Mouse (Mus musculus): Measurements from ENCODE around the gene Gm4969.
A peak's percentile ranks its signal among the peaks of the same experiment; 100 is the strongest.

Gm4969 gene

GRCm38 (mm10) chr7:19094471-19094825 is 23.7 kb downstream of the Gm4969 start, which contains the start of gene Six5:
TSS of gene Six5 (plus strand) at chr7:19094594.
- peak; percentile 31 to 61 for DNase-seq (ENCODE audit: low spot score in 2 of 2)

GRCm38 (mm10) chr7:19093537-19094385 is 24.4 kb downstream of the Gm4969 start:
- DNase-seq (ENCODE audit: low spot score in 2 of 2): peak; percentile 69 to 87

GRCm38 (mm10) chr7:19093174-19093521 is 25.0 kb downstream of the Gm4969 start:
- peak; percentile 88 to 91 for DNase-seq (ENCODE audit: low spot score in 2 of 2)

- DNase-seq (ENCODE audit: low spot score in 2 of 2): peak; percentile 38 to 49
Measured at GRCm38 (mm10) chr7:19092381-19093173, 25.6 kb downstream of the Gm4969 start.

- DNase-seq (ENCODE audit: low spot score in 2 of 2): no peak
Measured at GRCm38 (mm10) chr7:19091913-19092312, 26.3 kb downstream of the Gm4969 start.

- peak; percentile 67 to 85 for DNase-seq (ENCODE audit: low spot score in 2 of 2)
Measured at GRCm38 (mm10) chr7:19088813-19089212, 29.4 kb downstream of the Gm4969 start.

GRCm38 (mm10) chr7:19086760-19087159 is 31.4 kb downstream of the Gm4969 start:
- peak in 1 of 2 experiments; percentile 21 for DNase-seq (ENCODE audit: low spot score in 2 of 2)

- DNase-seq (ENCODE audit: low spot score in 2 of 2): peak; percentile 51 to 88
Measured at GRCm38 (mm10) chr7:19086042-19086441, 32.1 kb downstream of the Gm4969 start.

- peak; percentile 14 to 24 for DNase-seq (ENCODE audit: low spot score in 2 of 2)
Measured at GRCm38 (mm10) chr7:19085495-19085894, 32.7 kb downstream of the Gm4969 start.

- no peak for DNase-seq (ENCODE audit: low spot score in 2 of 2)
Measured at GRCm38 (mm10) chr7:19084921-19085473, 33.2 kb downstream of the Gm4969 start.

GRCm38 (mm10) chr7:19084277-19084771 is 33.8 kb downstream of the Gm4969 start:
- peak; percentile 39 to 69 for DNase-seq (ENCODE audit: low spot score in 2 of 2)

- DNase-seq (ENCODE audit: low spot score in 2 of 2): peak in 1 of 2 experiments; percentile 22
Measured at GRCm38 (mm10) chr7:19083701-19084100, 34.5 kb downstream of the Gm4969 start, which contains the start of gene Dmpk. TSS of gene Dmpk (plus strand) at chr7:19083849.

GRCm38 (mm10) chr7:19083096-19083495 is 35.1 kb downstream of the Gm4969 start:
- peak; percentile 8 to 23 for DNase-seq (ENCODE audit: low spot score in 2 of 2)

- peak in 1 of 2 experiments; percentile 10 for DNase-seq (ENCODE audit: low spot score in 2 of 2)
Measured at GRCm38 (mm10) chr7:19082171-19082570, 36.0 kb downstream of the Gm4969 start.

- DNase-seq (ENCODE audit: low spot score in 2 of 2): peak in 1 of 2 experiments; percentile 23
Measured at GRCm38 (mm10) chr7:19080451-19080950, 37.7 kb downstream of the Gm4969 start.

- DNase-seq (ENCODE audit: low spot score in 2 of 2): no peak
Measured at GRCm38 (mm10) chr7:19078732-19079131, 39.4 kb downstream of the Gm4969 start.

GRCm38 (mm10) chr7:19077761-19078160 is 40.4 kb downstream of the Gm4969 start:
- peak; percentile 55 to 74 for DNase-seq (ENCODE audit: low spot score in 2 of 2)

GRCm38 (mm10) chr7:19076586-19076991 is 41.6 kb downstream of the Gm4969 start:
- DNase-seq (ENCODE audit: low spot score in 2 of 2): peak; percentile 50 to 58

GRCm38 (mm10) chr7:19075723-19076585 is 42.2 kb downstream of the Gm4969 start, which contains the start of gene Dmwd:
TSS of gene Dmwd (plus strand) at chr7:19076227.
- DNase-seq (ENCODE audit: low spot score in 2 of 2): peak; percentile 72 to 87

GRCm38 (mm10) chr7:19075231-19075630 is 42.9 kb downstream of the Gm4969 start:
- no peak for DNase-seq (ENCODE audit: low spot score in 2 of 2)

- no peak for DNase-seq (ENCODE audit: low spot score in 2 of 2)
Measured at GRCm38 (mm10) chr7:19074494-19074893, 43.7 kb downstream of the Gm4969 start.
